Mouse (Mus musculus): Measurements from ENCODE around the gene Tmem106c.

Gene Tmem106c

DNA sequence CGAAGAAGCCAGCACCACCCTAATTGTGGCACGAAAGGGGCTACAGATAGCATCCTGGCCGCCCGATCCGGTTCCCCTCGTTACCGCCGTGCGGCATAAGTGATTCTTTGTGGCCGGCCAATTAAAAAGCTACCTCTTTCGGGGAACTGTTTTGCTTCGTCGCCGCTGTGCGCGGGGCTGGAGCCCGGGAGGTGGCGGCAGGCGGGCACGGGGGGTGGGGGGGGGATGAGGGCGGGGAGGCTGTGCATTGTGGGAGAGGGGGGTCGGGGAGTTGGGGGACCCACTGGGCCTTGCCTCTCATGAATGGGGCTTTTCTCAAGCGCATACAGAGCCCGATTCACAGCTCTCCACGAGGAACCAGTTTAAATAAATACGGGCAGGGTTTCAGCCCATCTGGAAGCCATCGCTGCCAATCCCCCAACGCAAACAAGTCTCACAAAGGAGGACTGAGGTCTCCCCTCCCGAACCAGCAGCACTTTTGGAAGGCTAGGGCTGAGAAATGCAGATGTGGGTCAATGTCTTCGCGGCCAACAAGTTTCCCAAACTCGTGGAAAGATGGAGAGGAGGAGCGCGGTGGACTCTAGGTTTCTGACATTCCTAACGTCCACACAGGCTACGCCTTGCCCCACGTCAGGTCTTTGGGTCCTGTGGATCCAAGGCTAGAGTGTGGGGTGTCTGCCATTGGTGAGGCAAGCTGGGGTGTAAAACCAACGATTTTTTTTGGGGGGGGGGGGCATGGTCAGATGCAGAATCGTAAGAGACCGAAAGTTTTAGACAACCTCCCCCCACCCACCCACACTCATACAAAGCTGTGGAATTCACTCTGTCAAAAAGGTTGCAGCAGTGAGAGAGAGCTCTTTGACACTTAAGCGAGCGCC lies 38.4 kb downstream of the Tmem106c start:
- DNase-seq = no peak

GRCm38 (mm10) chr15:98002991-98003821 lies 39.2 kb downstream of the Tmem106c start:
- DNase-seq = peak in 1 of 2 experiments; percentile 26

GRCm38 (mm10) chr15:98003822-98004739 lies 40.1 kb downstream of the Tmem106c start, which contains the start of gene Col2a1:
Col2a1 (minus strand) TSS chr15:98004695.
- peak; percentile 27 to 41 for DNase-seq

GRCm38 (mm10) chr15:98004740-98005159 lies 40.8 kb downstream of the Tmem106c start:
- DNase-seq = no peak

DNA sequence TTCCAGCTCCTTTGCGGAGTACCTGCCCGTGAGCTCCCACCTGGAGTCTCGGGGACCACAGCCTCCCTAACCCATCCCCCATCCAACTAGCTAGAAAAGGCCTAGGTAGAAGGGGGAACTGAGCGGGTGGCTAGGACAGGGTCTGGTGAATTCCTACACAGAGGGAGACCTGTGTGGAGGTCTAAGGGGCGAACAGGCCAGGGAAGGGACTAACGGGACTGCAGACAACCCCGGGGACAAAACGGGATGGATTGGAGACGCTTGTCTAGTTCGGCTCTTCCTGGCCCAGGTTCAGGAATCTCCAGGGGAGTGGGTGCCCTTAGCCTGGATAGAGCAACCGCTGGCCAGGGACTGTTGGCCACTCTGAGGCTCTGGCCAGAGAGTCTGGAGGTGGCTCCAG lies 41.2 kb downstream of the Tmem106c start:
- no peak for DNase-seq

GRCm38 (mm10) chr15:98012810-98013209 lies 48.8 kb downstream of the Tmem106c start:
- no peak for DNase-seq

GRCm38 (mm10) chr15:98017925-98018324 lies 53.9 kb downstream of the Tmem106c start:
- no peak for DNase-seq

DNA sequence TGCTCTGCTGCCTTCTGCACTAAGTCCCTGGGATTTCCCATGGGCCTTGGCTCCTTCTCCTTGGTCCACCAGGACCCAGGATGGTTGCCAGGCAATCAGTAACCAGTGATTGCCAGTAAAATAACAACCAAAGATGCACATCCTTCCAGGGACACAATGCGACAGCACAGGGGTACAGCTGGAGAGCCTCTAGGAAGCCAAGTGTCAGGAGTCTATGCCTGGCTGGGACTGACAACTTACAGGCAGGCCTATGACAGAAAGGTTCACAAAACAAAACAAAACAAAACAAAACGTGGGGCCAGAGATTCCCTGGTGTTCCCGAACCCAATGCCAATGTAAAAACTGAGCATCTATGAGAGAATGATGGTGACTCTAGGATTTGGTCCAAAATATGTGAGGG lies 55.0 kb downstream of the Tmem106c start:
- no peak for DNase-seq
